Mouse (Mus musculus) liver, embryonic 14.5 days (tissue): ENCODE data around the gene Tmem44. TPM values are rescaled to one million over a fixed set of nuclear protein-coding genes. Genes with fewer than 3 reads are reported as not detected.
A peak's percentile ranks its signal among the peaks of the same experiment; 100 is the strongest.

Source experiments
- ATAC-seq: fragments of 200-750 bp; cut with Nextera tagmentation; 2 replicates; pipeline ENCODE4 v1.8.0; 2017; ENCODE audit warnings: moderate number of reproducible peaks, mild to moderate bottlenecking, moderate library complexity; ENCODE audit not compliant: insufficient read depth
- DNase-seq, 3 experiments: peaks; one replicate each; pipeline ENCODE4 v3.0.0-alpha.2; 2012 to 2013; ENCODE audit warnings: low read depth in 3 of 3, low spot score in 3 of 3
- H3K27ac ChIP-seq: fragments of 300-500 bp; sonication (generic); 2 replicates; pipeline ENCODE4 v1.5.1; 2014; ENCODE audit warnings: moderate library complexity, mild to moderate bottlenecking, control low read depth, inconsistent platforms
- H3K27me3 ChIP-seq: fragments of 300-500 bp; sonication (generic); 2 replicates; pipeline ENCODE4 v1.6.1; 2014; ENCODE audit warnings: mild to moderate bottlenecking, low read length, moderate library complexity; ENCODE audit not compliant: control insufficient read depth, insufficient read depth
- H3K36me3 ChIP-seq: fragments of 300-500 bp; sonication (generic); replicated peaks from 2 replicates; pipeline ENCODE4 v1.6.1; 2014; ENCODE audit warnings: low read depth; ENCODE audit not compliant: control insufficient read depth, insufficient read depth
- H3K4me1 ChIP-seq, 2 experiments: fragments of 200-500 bp in 1 of 2; fragments of 300-500 bp in 1 of 2; sonication (generic) in 1 of 2; replicated peaks; 2 replicates each; pipeline ENCODE4 v1.6.1; 2012 to 2014; ENCODE audit warnings: antibody characterized with exemption in 1 of 2, inconsistent platforms in 1 of 2, low read length in 1 of 2; ENCODE audit not compliant: control insufficient read depth in 2 of 2, insufficient read depth in 2 of 2
- H3K4me2 ChIP-seq: fragments of 300-500 bp; sonication (generic); 2 replicates; pipeline ENCODE4 v1.6.1; 2014; ENCODE audit warnings: low read depth, mild to moderate bottlenecking, control low read depth, moderate library complexity
- H3K4me3 ChIP-seq, 2 experiments: fragments of 200-500 bp in 1 of 2; fragments of 300-500 bp in 1 of 2; sonication (generic) in 1 of 2; 2 replicates each; pipeline ENCODE4 v1.5.1; 2012 to 2014; ENCODE audit warnings: low read depth in 2 of 2, low read length in 2 of 2, mild to moderate bottlenecking in 2 of 2, control low read depth in 1 of 2, inconsistent platforms in 1 of 2, moderate library complexity in 1 of 2; ENCODE audit not compliant: insufficient read depth in 1 of 2
- H3K9ac ChIP-seq: fragments of 300-500 bp; sonication (generic); replicated peaks from 2 replicates; pipeline ENCODE4 v1.6.1; 2014; ENCODE audit warnings: mild to moderate bottlenecking, control low read depth, moderate library complexity
- H3K9me3 ChIP-seq: fragments of 300-500 bp; sonication (generic); 2 replicates; pipeline ENCODE4 v1.6.1; 2016; ENCODE audit warnings: low read length, mixed read lengths; ENCODE audit not compliant: control insufficient read depth
- CTCF ChIP-seq: IDR thresholded peaks from 2 replicates; pipeline ENCODE4 v1.5.1; 2016; ENCODE audit warnings: antibody characterized with exemption, low read depth, control low read depth
- EP300 ChIP-seq: IDR thresholded peaks from 2 replicates; pipeline ENCODE4 v1.6.1; 2016; ENCODE audit warnings: antibody characterized with exemption, low read depth
- whole genome bisulfite sequencing: fragments of 180-500 bp; shearing (Covaris S2); extraction: QIAGEN DNeasy Blood & Tissue Kit; methylation state at CpG from one replicate; pipeline ENCODE4 v1.1.7; 2014; ENCODE audit not compliant: insufficient replicate concordance; 5-methylcytosine and 5-hydroxymethylcytosine counted together
- polyA plus RNA-seq, 2 experiments: library from polyadenylated mRNA; depleted of rRNA in 1 of 2; stranded (reverse) in 1 of 2; unstranded in 1 of 2; fragments of >200 nt; fragmentation: Nextera tagmentation in 1 of 2; extraction: Ambion mirVana in 1 of 2; gene quantifications; 2 replicates each; pipeline versions ENCODE4 v1.2.1 to v1.2.3; 2012 to 2014

The Tmem44 gene
- polyA plus RNA-seq, 2 experiments, result 0.46 to 0.85 TPM

DNA sequence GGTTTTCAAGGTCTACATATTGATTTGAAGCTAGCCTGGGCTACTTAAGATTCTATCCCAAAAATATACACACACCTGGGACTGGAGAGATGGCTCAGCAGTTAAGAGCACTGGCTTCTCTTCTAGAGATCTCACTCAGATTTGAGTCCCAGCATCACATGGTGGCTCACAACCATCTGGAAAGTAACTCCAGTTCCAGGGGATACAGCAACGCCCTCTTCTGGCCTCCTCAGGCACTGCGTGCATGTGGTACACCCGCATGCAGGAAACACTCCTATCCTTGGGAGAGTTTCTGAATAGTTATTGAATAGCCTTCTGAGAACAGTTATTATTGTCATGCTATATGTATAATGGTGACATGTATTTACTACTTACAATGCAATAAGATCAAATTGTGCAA lies 29.5 kb downstream of the Tmem44 start:
- H3K4me3 ChIP-seq, result no peak overlapping the region
- no peaks in the 10 kb centered on the region for H3K9me3 ChIP-seq
- peaks cover 0 to 2% of the 10 kb centered on the region in 2 experiments; a peak in 2 of 4 replicates for H3K4me1 ChIP-seq
- H3K9ac ChIP-seq, result no peak overlapping the region
- no peaks in the 10 kb centered on the region; the same call in 1 of the 2 replicates for H3K27me3 ChIP-seq
- TF ChIP-seq CTCF, result peak; percentile 59
- TF ChIP-seq EP300, result no peak
- ATAC-seq, result no peak
- no peaks in the 10 kb centered on the region for H3K36me3 ChIP-seq
- H3K4me2 ChIP-seq, result no peak overlapping the region
- WGBS, result 45% methylated on average over 3 of the region's 3 CpGs
- no peak overlapping the region for H3K27ac ChIP-seq
- no peak for DNase-seq

DNA sequence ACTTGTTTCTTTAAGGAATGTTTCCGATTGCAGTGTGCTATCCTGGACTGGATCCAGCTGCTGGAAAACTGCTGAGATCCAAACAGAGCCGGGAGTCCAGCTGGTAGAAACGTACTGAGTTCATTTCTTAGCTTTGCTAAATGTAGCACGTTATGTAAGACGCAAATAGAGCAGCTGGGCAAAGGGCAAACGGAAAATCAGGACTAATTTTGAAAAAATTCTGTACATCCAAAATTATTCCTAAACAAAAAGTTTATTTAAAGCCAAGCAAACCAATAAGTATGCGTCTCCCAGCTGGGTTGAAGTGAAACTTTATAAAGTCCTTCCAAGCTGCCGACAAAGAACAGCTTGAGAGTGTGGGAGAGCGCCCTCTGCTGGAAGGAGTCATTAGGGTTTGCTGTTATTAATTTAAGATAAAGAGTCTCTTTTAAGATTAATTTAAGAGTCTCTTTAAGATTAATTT lies 30.2 kb downstream of the Tmem44 start:
- TF ChIP-seq CTCF (peak; percentile 80), EP300 (no peak)
- H3K4me1 ChIP-seq, result peaks cover 0 to 2% of the 10 kb centered on the region in 2 experiments; a peak in 2 of 4 replicates
- H3K4me2 ChIP-seq, result peak overlapping the region; percentile 54
- H3K36me3 ChIP-seq, result no peaks in the 10 kb centered on the region
- WGBS, result 31% methylated on average over 9 of the region's 9 CpGs
- no peaks in the 10 kb centered on the region; the same call in 1 of the 2 replicates for H3K27me3 ChIP-seq
- H3K4me3 ChIP-seq, result peak overlapping the region in 1 of 2 experiments; percentile 25; a peak in 1 of 4 replicates
- ATAC-seq (no peak), DNase-seq (peak; percentile 52 to 59 (median 56))
- H3K9me3 ChIP-seq, result no peaks in the 10 kb centered on the region
- no peak overlapping the region for H3K9ac ChIP-seq
- H3K27ac ChIP-seq, result no peak overlapping the region

DNA sequence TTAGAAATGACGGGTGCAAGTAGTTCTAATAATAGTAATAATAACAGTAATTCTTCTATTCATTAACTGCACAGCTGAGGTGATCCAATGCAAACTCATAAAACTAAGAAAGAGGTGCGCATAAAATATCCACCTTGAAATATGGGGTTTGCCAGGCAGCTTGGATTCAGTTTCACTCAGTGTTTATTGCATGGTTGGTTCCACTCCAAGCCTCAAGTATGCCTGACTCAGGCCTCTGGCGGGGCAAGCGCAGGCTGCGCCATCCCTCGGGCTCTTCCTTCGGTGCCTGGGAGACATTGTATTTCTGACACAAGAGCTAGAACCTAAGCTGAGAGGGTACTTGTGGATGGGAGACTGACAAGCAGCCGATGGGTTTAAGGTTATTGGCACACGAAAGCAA lies 32.0 kb downstream of the Tmem44 start:
- Histone ChIP-seq H3K9me3 (no peaks in the 10 kb centered on the region), H3K27me3 (no peaks in the 10 kb centered on the region; the same call in 1 of the 2 replicates), H3K4me1 (peaks cover 0 to 2% of the 10 kb centered on the region in 2 experiments; a peak in 2 of 4 replicates), H3K9ac (no peak overlapping the region), H3K4me3 (no peak overlapping the region), H3K4me2 (no peak overlapping the region), H3K27ac (no peak overlapping the region), H3K36me3 (no peaks in the 10 kb centered on the region)
- DNase-seq (no peak), ATAC-seq (no peak)
- WGBS, result 74% methylated on average over 9 of the region's 9 CpGs
- TF ChIP-seq EP300 (no peak), CTCF (no peak)

DNA sequence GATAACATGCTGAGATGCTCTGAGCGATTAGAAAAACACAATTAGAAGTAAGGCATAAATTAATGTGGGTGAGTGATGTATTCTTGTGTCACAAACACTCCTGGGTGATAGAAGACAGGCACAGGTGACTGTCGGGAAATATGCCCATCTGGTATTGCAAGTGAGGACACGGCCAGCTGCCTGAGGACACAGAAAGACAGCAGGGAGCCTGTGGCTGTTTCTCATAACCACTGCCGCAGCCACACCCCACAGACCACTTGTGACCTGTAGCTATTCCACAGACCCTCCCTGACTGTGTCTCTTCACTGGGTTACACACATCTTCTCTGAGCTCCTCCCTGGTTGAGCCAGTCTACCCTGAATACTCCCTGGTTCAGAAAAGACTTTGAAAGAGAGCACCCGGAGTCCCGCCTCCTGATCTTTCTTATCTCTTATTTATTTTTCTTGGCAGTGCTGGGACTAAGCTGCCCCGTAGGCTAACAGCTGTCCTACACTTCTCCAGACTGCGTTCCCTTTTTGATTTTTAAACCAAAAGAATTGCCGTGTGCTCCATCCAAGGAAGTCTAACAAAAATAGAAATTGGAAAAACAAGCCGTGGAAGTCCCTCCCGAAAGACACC lies 32.9 kb downstream of the Tmem44 start:
- peaks cover 0 to 3% of the 10 kb centered on the region in 2 experiments; a peak in 3 of 4 replicates for H3K4me1 ChIP-seq
- WGBS, result 44% methylated on average over 11 of the region's 11 CpGs
- H3K9ac ChIP-seq, result no peak overlapping the region
- H3K9me3 ChIP-seq, result no peaks in the 10 kb centered on the region
- no peaks in the 10 kb centered on the region for H3K36me3 ChIP-seq
- TF ChIP-seq CTCF, result no peak
- no peak for TF ChIP-seq EP300
- no peak overlapping the region for H3K4me3 ChIP-seq
- no peaks in the 10 kb centered on the region; the same call in 1 of the 2 replicates for H3K27me3 ChIP-seq
- DNase-seq (no peak), ATAC-seq (no peak)
- H3K27ac ChIP-seq, result no peak overlapping the region
- no peak overlapping the region for H3K4me2 ChIP-seq

DNA sequence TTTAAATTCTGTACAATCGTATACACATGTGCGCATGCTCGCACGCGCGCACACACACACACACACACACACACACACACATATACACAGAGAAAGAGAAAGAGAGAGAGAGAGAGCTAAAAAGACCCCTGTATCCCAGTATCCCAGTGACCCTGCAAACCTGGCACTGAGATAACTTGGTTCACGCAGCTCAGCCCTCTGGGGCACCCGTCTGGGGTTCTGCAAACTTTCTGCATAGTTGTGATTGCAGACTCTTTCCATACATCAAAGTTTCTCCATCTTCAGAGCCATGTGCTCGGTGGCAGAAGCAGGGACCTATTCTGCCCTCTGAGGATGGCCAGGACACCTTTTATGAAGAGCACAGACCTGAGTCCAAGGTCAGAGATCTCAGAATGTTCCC lies 33.6 kb downstream of the Tmem44 start:
- WGBS, result 81% methylated on average over 9 of the region's 9 CpGs
- H3K4me3 ChIP-seq, result no peak overlapping the region
- ATAC-seq, result no peak
- no peaks in the 10 kb centered on the region for H3K9me3 ChIP-seq
- no peaks in the 10 kb centered on the region for H3K36me3 ChIP-seq
- peaks cover 7 to 9% of the 10 kb centered on the region in 2 experiments for H3K4me1 ChIP-seq
- H3K9ac ChIP-seq, result no peak overlapping the region
- no peak overlapping the region for H3K27ac ChIP-seq
- no peaks in the 10 kb centered on the region; the same call in 1 of the 2 replicates for H3K27me3 ChIP-seq
- H3K4me2 ChIP-seq, result no peak overlapping the region
- no peak for DNase-seq
- TF ChIP-seq EP300 (no peak), CTCF (no peak)
